Mouse (Mus musculus) macrophage (primary cell): Measurements from ENCODE around the gene Cacng4. TPM values are rescaled to one million over a fixed set of nuclear protein-coding genes. Genes with fewer than 3 reads are reported as not detected.

Experiments
- H3K27ac ChIP-seq: fragments of 350-480 bp; formaldehyde crosslinking; 2 replicates; pipeline ENCODE4 v1.9.0; 2021
- H3K36me3 ChIP-seq: fragments of 350-480 bp; formaldehyde crosslinking; 2 replicates; pipeline ENCODE4 v1.9.0; 2021; ENCODE audit errors: inconsistent target
- H3K4me3 ChIP-seq: fragments of 350-480 bp; formaldehyde crosslinking; 2 replicates; pipeline ENCODE4 v1.9.0; 2021; ENCODE audit errors: inconsistent target
- H3K79me2 ChIP-seq: fragments of 350-480 bp; formaldehyde crosslinking; 2 replicates; pipeline ENCODE4 v1.9.0; 2021; ENCODE audit errors: inconsistent target
- WGBS: methylation state at CpG from one replicate; pipeline ENCODE4 v1.1.7; 2026; ENCODE audit warnings: inconsistent platforms; ENCODE audit not compliant: missing documents; 5-methylcytosine and 5-hydroxymethylcytosine counted together
- polyA plus RNA-seq: library from polyadenylated mRNA; stranded (reverse); fragments of 250-400 nt; gene quantifications from 3 replicates; pipeline ENCODE4 v1.2.4, GENCODE M21; 2018; ENCODE audit warnings: inconsistent platforms

Gene Cacng4
- polyA plus RNA-seq, 1 experiment from 2014 or later: not detected

DNA sequence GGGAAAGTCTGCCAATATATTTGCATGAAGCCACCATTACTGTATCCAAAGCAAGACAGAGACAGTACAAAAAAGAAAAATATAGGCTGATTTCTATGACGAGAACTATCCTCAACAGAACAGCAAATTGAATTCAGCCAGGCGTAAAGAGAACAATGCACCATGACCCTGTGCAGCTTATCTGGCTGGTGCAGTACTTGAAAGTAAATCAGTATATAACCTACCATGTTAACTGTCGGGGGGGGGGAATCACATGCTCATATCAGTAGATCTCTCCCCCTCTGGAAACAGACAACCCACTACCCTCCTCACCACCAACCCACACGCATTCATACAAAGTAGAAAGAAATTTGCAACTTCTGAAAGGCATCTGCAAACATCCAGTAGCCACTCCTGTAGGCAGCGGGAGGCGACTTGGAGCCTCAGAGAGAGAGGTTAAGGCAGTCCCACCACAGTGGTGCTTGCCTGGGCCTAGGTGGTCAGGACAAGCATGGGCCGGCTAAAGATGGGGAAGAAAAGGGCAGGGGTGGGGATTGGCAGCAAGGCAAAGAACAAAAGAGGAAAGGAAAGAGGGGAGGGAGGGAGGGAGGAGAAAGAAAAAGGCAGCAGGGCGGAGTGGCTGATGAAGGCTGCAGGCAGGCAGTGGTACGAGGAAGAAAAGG is 111.5 kb downstream of the Cacng4 start:
- H3K27ac ChIP-seq: no peak overlapping the region
- WGBS: 94% methylated on average over 9 of the region's 9 CpGs
- no peaks in the 10 kb centered on the region for H3K79me2 ChIP-seq
- H3K36me3 ChIP-seq: peaks cover 26% of the 10 kb centered on the region
- H3K4me3 ChIP-seq: no peak overlapping the region

Other genes starting within 250 kb of the Cacng4 start
- gene Helz, start 246.6 kb downstream of the Cacng4 start, polyA plus RNA-seq: 10.5 to 26.0 TPM (median 10.7 TPM) in 3 replicates
- gene Cacng1, start 78.0 kb downstream of the Cacng4 start, polyA plus RNA-seq: not detected in 3 replicates
- gene Cacng5, start 120.5 kb upstream of the Cacng4 start, polyA plus RNA-seq: not detected in 3 replicates